ENCODE assay signal across 8 mouse cellular contexts in the genomic region with DNA sequence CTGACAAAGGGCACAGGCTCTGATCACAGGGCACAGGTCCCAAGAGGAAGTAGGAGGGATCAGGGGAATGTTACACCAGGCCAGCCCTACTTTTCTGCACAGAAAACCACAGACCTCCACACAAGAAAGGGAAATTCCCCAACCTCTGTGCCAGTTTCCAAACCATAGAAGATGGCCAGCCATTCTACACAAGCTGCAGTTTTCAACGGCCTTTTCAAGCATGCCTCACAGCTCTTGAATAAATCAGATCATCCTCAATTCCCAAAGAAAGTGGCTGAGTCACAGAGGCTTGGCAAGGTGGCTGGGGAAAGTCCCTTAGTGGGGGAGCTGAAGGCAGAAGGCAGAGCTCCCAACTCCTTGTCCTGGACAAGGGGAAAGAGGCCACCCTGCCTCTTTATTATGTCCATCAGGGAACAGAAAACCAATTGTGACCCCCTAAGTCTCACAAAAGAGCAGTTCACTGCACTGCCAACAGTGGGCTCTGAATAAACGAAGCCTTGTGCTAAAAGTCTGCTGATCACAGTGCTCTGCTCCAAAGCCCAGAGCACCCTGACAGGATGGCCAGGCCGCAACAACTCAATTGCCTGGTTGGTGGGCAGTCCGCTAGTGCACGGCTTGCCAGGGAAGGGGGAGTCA.
A peak's percentile ranks its signal among the peaks of the same experiment; 100 is the strongest.
DNase-seq lines count a peak whose midpoint lies in the region; ATAC-seq and TF ChIP-seq lines count a peak whose summit lies in the region.

No protein-coding gene starts in this region.

- ATAC-seq in megakaryocyte-erythroid progenitor cell, adult 5-6 weeks (replicated peaks; ENCODE audit: low FRiP score, low TSS enrichment, poor library complexity, severe bottlenecking), result no peak

- DNase-seq in heart, adult 8-10 months (ENCODE audit: low spot score), result peak; percentile 62
- DNase-seq in heart, postnatal 4 days, result no peak
- DNase-seq in cerebellum, adult 2 months, result peak; percentile 28 to 63
- DNase-seq in gastrocnemius, postnatal 14 days, result peak; percentile 62
- DNase-seq in left cerebral cortex, postnatal 14 days (ENCODE audit: low spot score in 2 of 2), result peak; percentile 59 to 78
- peak; percentile 63 to 69 for DNase-seq in right cerebral cortex, postnatal 36 days (ENCODE audit: low spot score in 2 of 2)
- no peak for DNase-seq in natural killer cell, adult 2 months (ENCODE audit: low spot score in 2 of 2)

- intact Hi-C loops in gastrocnemius, postnatal 14 days (cut with DNase I; ENCODE audit: low total_unique reads), result no loop called here
- intact Hi-C loops in left cerebral cortex, postnatal 14 days (cut with DNase I), result no loop called here

- no peak for TF ChIP-seq CTCF in cerebellum, adult 2 months (IDR thresholded peaks at IDR 0.05; ENCODE audit: borderline replicate concordance, insufficient read depth, low read depth, low read length)

- no peaks in the 10 kb centered on the region for H3K4me1 ChIP-seq in cerebellum, adult 2 months (ENCODE audit: control insufficient read depth, insufficient read depth, low read length)

- no peak overlapping the region for H3K4me3 ChIP-seq in cerebellum, adult 2 months (replicated peaks; ENCODE audit: insufficient read depth, low read depth, low read length)

- peak overlapping the region; percentile 39; the same call in 1 of the 2 replicates for H3K27ac ChIP-seq in cerebellum, adult 2 months (ENCODE audit: insufficient read depth, low read length)

- no peak for TF ChIP-seq POLR2A in cerebellum, adult 2 months (IDR thresholded peaks at IDR 0.05; ENCODE audit: borderline replicate concordance, insufficient read depth, low read length)

- H3K27me3 ChIP-seq in cerebellum, adult 2 months (ENCODE audit: control insufficient read depth, insufficient read depth, low read length), result no peaks in the 10 kb centered on the region

- WGBS in cerebellum, adult 2 months, result 46% methylated on average over 5 of the region's 5 CpGs

Comparison
In these comparisons a context has a peak if more than half of its experiments do, and no peak if none do; other contexts are left out.
1. DNase-seq: peak in heart, adult 8-10 months (single experiment), cerebellum, adult 2 months (2 of 2), gastrocnemius, postnatal 14 days (single experiment), left cerebral cortex, postnatal 14 days (2 of 2) and right cerebral cortex, postnatal 36 days (2 of 2); none in heart, postnatal 4 days (single experiment) and natural killer cell, adult 2 months (0 of 2).